ENCODE assay signal across 12 mouse cellular contexts in genomic region chr11:113951616-113951988, GRCm38 (mm10).
A peak's percentile ranks its signal among the peaks of the same experiment; 100 is the strongest.
DNase-seq lines count a peak whose midpoint lies in the region; ATAC-seq lines count a peak whose summit lies in the region.
"Had no signal": no experiment of that assay in that cellular context is flagged by ENCODE, and none has a peak within 500 bp of the region (broad histone marks: within the 10 kb centered on the region; RNA-seq: fewer than 3 reads in every experiment).

No protein-coding gene starts in this region.

- H3K9me3 ChIP-seq in hindbrain, embryonic 10.5 days = peaks cover 9% of the 10 kb centered on the region
- H3K9me3 ChIP-seq in midbrain, embryonic 16.5 days (replicated peaks; ENCODE audit: control insufficient read depth, low read length, poor library complexity, severe bottlenecking) = no peaks in the 10 kb centered on the region
- H3K9me3 ChIP-seq in intestine, embryonic 15.5 days = no peaks in the 10 kb centered on the region
- H3K9me3 ChIP-seq: embryonic facial prominence, embryonic 15.5 days had no signal

- H3K36me3 ChIP-seq in hindbrain, embryonic 10.5 days = 0 out of 2 replicates have a peak, but pooled peaks cover 5% of the 10 kb centered on the region
- no peaks in the 10 kb centered on the region for H3K36me3 ChIP-seq in midbrain, embryonic 16.5 days (ENCODE audit: control insufficient read depth, insufficient read depth, low read length)
- no peaks in the 10 kb centered on the region for H3K36me3 ChIP-seq in intestine, embryonic 15.5 days
- H3K36me3 ChIP-seq: embryonic facial prominence, embryonic 15.5 days had no signal

- H3K4me3 ChIP-seq in hindbrain, embryonic 10.5 days = no peak overlapping the region
- no peak overlapping the region for H3K4me3 ChIP-seq in midbrain, embryonic 16.5 days (ENCODE audit: low read depth, low read length)
- no peak overlapping the region for H3K4me3 ChIP-seq in intestine, embryonic 15.5 days (replicated peaks)
- H3K4me3 ChIP-seq: embryonic facial prominence, embryonic 15.5 days; myocyte had no signal

- ATAC-seq in cerebellum, adult (ENCODE audit: insufficient number of reproducible peaks, low FRiP score, low TSS enrichment) = peak; percentile 80
- no peak for ATAC-seq in midbrain, embryonic 16.5 days
- ATAC-seq in intestine, embryonic 15.5 days = no peak

- no peaks in the 10 kb centered on the region for H3K27me3 ChIP-seq in hindbrain, embryonic 10.5 days (ENCODE audit: insufficient read depth, poor library complexity, severe bottlenecking)
- H3K27me3 ChIP-seq in midbrain, embryonic 16.5 days (ENCODE audit: control insufficient read depth, insufficient read depth, low read depth, low read length) = no peaks in the 10 kb centered on the region
- no peaks in the 10 kb centered on the region for H3K27me3 ChIP-seq in intestine, embryonic 15.5 days (replicated peaks)
- H3K27me3 ChIP-seq: embryonic facial prominence, embryonic 15.5 days had no signal

- H3K4me2 ChIP-seq in midbrain, embryonic 16.5 days (ENCODE audit: low read length) = peak overlapping the region; percentile 14
- no peak overlapping the region for H3K4me2 ChIP-seq in intestine, embryonic 15.5 days (replicated peaks)
- H3K4me2 ChIP-seq: embryonic facial prominence, embryonic 15.5 days; lung, embryonic 14.5 days had no signal

- DNase-seq in cerebellum, adult 8-10 months = peak; percentile 59
- DNase-seq in hindbrain, embryonic 10.5 days (ENCODE audit: low spot score) = no peak
- DNase-seq in right cerebral cortex, postnatal 25 days = no peak
- no peak for DNase-seq in testis, postnatal 10 days (ENCODE audit: low spot score)
- DNase-seq: heart, adult 11 months; heart, postnatal 4 days; lung, embryonic 14.5 days had no signal

- H3K9ac ChIP-seq in midbrain, embryonic 16.5 days (ENCODE audit: low read depth, low read length) = no peak overlapping the region; the same call in 1 of the 2 replicates
- H3K9ac ChIP-seq in intestine, embryonic 15.5 days = no peak overlapping the region
- H3K9ac ChIP-seq: embryonic facial prominence, embryonic 15.5 days; lung, embryonic 14.5 days had no signal

- 47% methylated on average over 15 of the region's 15 CpGs for WGBS in hindbrain, embryonic 10.5 days
- WGBS in midbrain, embryonic 16.5 days = 13% methylated on average over 15 of the region's 15 CpGs
- WGBS in intestine, embryonic 15.5 days = 76% methylated on average over 15 of the region's 15 CpGs

- peaks cover 45% of the 10 kb centered on the region for H3K4me1 ChIP-seq in hindbrain, embryonic 10.5 days (replicated peaks)
- peaks cover 20% of the 10 kb centered on the region for H3K4me1 ChIP-seq in midbrain, embryonic 16.5 days (ENCODE audit: control insufficient read depth, insufficient read depth, low read length)
- no peaks in the 10 kb centered on the region for H3K4me1 ChIP-seq in intestine, embryonic 15.5 days (replicated peaks)

- peak overlapping the region; percentile 60 for H3K27ac ChIP-seq in hindbrain, embryonic 10.5 days
- H3K27ac ChIP-seq in midbrain, embryonic 16.5 days (ENCODE audit: low read length) = peak overlapping the region; percentile 47; the same call in 1 of the 2 replicates
- no peak overlapping the region for H3K27ac ChIP-seq in intestine, embryonic 15.5 days
- H3K27ac ChIP-seq: embryonic facial prominence, embryonic 15.5 days had no signal
